Mouse (Mus musculus) intestine, embryonic 15.5 days (tissue): ENCODE results near the gene Ppp1r12a. TPM values are rescaled to one million over a fixed set of nuclear protein-coding genes. Genes with fewer than 3 reads are reported as not detected.

Experiments used
- ATAC-seq: fragments of 200-750 bp; cut with Nextera tagmentation; 2 replicates; pipeline ENCODE4 v1.8.0; 2017; ENCODE audit warnings: moderate TSS enrichment, moderate library complexity
- H3K27ac ChIP-seq: fragments of 300-500 bp; sonication (generic); 2 replicates; pipeline ENCODE4 v1.5.1; 2015; ENCODE audit warnings: mild to moderate bottlenecking, inconsistent platforms
- H3K27me3 ChIP-seq: fragments of 300-500 bp; sonication (generic); replicated peaks from 2 replicates; pipeline ENCODE4 v1.6.1; 2015; ENCODE audit warnings: inconsistent platforms
- H3K36me3 ChIP-seq: fragments of 300-500 bp; sonication (generic); 2 replicates; pipeline ENCODE4 v1.6.1; 2015; ENCODE audit warnings: inconsistent platforms
- H3K4me1 ChIP-seq: fragments of 300-500 bp; sonication (generic); replicated peaks from 2 replicates; pipeline ENCODE4 v1.6.1; 2015; ENCODE audit warnings: inconsistent platforms
- H3K4me2 ChIP-seq: fragments of 300-500 bp; sonication (generic); replicated peaks from 2 replicates; pipeline ENCODE4 v1.6.1; 2015; ENCODE audit warnings: mild to moderate bottlenecking, inconsistent platforms
- H3K4me3 ChIP-seq: fragments of 300-500 bp; sonication (generic); replicated peaks from 2 replicates; pipeline ENCODE4 v1.5.1; 2015; ENCODE audit warnings: inconsistent platforms
- H3K9ac ChIP-seq: fragments of 300-500 bp; sonication (generic); 2 replicates; pipeline ENCODE4 v1.6.1; 2015; ENCODE audit warnings: inconsistent platforms
- H3K9me3 ChIP-seq: fragments of 300-500 bp; sonication (generic); 2 replicates; pipeline ENCODE4 v1.6.1; 2016; ENCODE audit warnings: inconsistent platforms
- WGBS: fragments of 180-500 bp; shearing (Covaris S2); methylation state at CpG from one replicate; pipeline ENCODE4 v1.1.7; 2015; 5-methylcytosine and 5-hydroxymethylcytosine counted together
- polyA plus RNA-seq: library from polyadenylated mRNA; unstranded; fragments of >200 nt; fragmentation: Nextera tagmentation; extraction: Ambion mirVana; gene quantifications from 2 replicates; pipeline ENCODE4 v1.2.1, GENCODE M21; 2015

Gene Ppp1r12a
- polyA plus RNA-seq, 1 experiment from 2014 or later = 105 TPM

- 48% methylated on average over 11 of the region's 11 CpGs for WGBS
- no peak overlapping the region for H3K27ac ChIP-seq
- no peak overlapping the region for H3K9ac ChIP-seq
- H3K4me3 ChIP-seq = no peak overlapping the region
- H3K27me3 ChIP-seq = no peaks in the 10 kb centered on the region
- no peak overlapping the region for H3K4me2 ChIP-seq
- no peaks in the 10 kb centered on the region for H3K36me3 ChIP-seq
- no peaks in the 10 kb centered on the region for H3K4me1 ChIP-seq
- ATAC-seq = peak; percentile 80
- H3K9me3 ChIP-seq = no peaks in the 10 kb centered on the region
Measured at GRCm38 (mm10) chr10:108299828-108300227, 137.8 kb downstream of the Ppp1r12a start.

- no peaks in the 10 kb centered on the region for H3K27me3 ChIP-seq
- no peaks in the 10 kb centered on the region for H3K9me3 ChIP-seq
- peak; percentile 74 for ATAC-seq
- no peak overlapping the region for H3K27ac ChIP-seq
- WGBS = 11% methylated on average over 19 of the region's 19 CpGs
- H3K4me3 ChIP-seq = no peak overlapping the region
- no peaks in the 10 kb centered on the region for H3K4me1 ChIP-seq
- peak overlapping the region; percentile 40 for H3K4me2 ChIP-seq
- no peaks in the 10 kb centered on the region for H3K36me3 ChIP-seq
- no peak overlapping the region for H3K9ac ChIP-seq
Measured at GRCm38 (mm10) chr10:108300843-108301242, 138.8 kb downstream of the Ppp1r12a start.

DNA sequence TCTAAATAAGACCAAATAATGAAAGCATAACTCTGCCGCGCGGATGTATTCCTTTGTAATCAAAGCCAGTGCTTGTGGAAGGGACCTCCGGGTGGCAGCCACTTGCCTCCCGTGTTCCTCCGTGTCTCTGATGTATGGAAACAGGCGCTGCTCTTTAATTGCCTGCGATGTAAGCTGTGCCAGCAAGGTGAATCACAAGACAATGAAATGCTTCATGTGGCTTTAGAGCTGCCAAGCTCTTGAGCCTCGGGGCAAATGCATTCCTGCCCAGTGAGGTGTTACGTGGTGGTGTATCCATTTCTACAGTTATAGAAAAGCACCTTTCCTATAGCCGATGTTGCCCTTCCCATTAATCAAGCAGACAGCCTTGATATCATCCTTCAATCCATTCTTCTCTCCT, 145.8 kb downstream of the Ppp1r12a start:
- H3K9me3 ChIP-seq = no peaks in the 10 kb centered on the region
- WGBS = 79% methylated on average over 11 of the region's 11 CpGs
- no peak overlapping the region for H3K9ac ChIP-seq
- H3K4me1 ChIP-seq = no peaks in the 10 kb centered on the region
- ATAC-seq = no peak
- no peak overlapping the region for H3K4me2 ChIP-seq
- H3K27me3 ChIP-seq = no peaks in the 10 kb centered on the region
- no peaks in the 10 kb centered on the region for H3K36me3 ChIP-seq
- no peak overlapping the region for H3K27ac ChIP-seq
- H3K4me3 ChIP-seq = no peak overlapping the region

DNA sequence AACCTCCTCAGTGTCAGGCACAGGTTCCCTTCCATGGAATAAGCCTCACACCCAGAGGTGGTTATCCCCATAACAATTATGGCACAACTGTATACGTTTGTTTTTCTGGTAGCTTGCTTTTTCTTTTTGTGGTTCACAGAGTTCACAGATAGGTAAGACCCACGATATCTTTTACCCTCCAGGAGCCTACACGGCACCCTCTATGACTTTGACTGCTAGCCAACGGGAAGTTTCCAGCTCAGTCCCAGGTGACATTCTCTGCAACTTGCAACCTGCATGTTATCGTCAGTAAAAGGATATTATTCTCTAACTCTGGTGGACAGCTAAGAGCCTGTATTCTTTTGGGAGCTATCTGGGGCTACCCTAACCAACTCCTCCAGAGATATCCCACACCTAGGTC, 148.2 kb downstream of the Ppp1r12a start:
- 89% methylated on average over 5 of the region's 5 CpGs for WGBS
- no peak for ATAC-seq

DNA sequence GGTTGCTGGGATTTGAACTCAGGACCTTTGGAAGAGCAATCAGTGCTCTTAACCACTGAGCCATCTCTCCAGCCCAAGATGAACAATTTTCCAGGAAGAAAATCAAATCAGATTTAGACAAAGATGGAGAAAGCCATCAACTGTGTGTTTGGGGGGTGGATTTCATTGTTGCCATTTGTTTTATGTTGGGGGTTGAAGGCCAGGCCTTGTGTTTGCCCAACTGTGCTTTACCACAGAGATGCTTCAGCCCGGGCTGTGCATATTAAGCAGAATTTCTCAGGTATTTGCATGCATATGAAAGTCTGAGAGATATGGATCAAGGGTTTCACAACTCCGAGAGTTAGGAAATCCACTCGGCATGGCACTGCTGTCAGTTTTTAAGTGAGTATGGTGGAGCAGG, 149.4 kb downstream of the Ppp1r12a start:
- Histone ChIP-seq H3K4me2 (no peak overlapping the region), H3K9ac (no peak overlapping the region), H3K36me3 (no peaks in the 10 kb centered on the region), H3K9me3 (no peaks in the 10 kb centered on the region), H3K4me3 (no peak overlapping the region), H3K4me1 (no peaks in the 10 kb centered on the region), H3K27me3 (no peaks in the 10 kb centered on the region), H3K27ac (no peak overlapping the region)
- no peak for ATAC-seq
- WGBS = 90% methylated on average over 3 of the region's 3 CpGs

More for the DNA sequence above, 148.2 kb downstream of the Ppp1r12a start:
- no peaks in the 10 kb centered on the region for H3K9me3 ChIP-seq
- no peaks in the 10 kb centered on the region for H3K4me1 ChIP-seq
- no peak overlapping the region for H3K27ac ChIP-seq
- no peaks in the 10 kb centered on the region for H3K36me3 ChIP-seq
- H3K9ac ChIP-seq = no peak overlapping the region
- no peak overlapping the region for H3K4me2 ChIP-seq
- H3K27me3 ChIP-seq = no peaks in the 10 kb centered on the region
- no peak overlapping the region for H3K4me3 ChIP-seq

DNA sequence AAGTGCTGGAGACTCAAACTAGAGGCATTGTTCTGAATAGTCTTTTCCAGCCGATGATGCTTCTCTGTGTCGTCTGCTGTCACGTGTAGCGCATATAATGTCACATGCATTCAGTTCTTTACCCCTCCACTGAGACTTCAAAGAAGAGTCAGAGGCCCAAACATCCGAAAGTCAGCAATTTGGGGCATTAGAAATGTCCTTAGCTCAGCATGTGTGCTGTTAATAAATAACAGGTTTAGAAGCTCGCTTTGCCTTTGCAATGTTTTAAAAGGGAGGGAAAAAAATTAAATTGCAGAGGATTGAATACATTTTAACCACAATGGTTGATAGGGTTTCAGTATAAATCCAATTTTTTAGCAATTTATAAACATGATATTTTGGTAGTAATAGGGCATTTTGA, 151.9 kb downstream of the Ppp1r12a start:
- no peaks in the 10 kb centered on the region for H3K9me3 ChIP-seq
- no peak overlapping the region for H3K27ac ChIP-seq
- no peak overlapping the region for H3K9ac ChIP-seq
- WGBS = 72% methylated on average over 6 of the region's 6 CpGs
- H3K36me3 ChIP-seq = no peaks in the 10 kb centered on the region
- H3K4me3 ChIP-seq = no peak overlapping the region
- no peaks in the 10 kb centered on the region for H3K4me1 ChIP-seq
- H3K27me3 ChIP-seq = no peaks in the 10 kb centered on the region
- ATAC-seq = no peak
- no peak overlapping the region for H3K4me2 ChIP-seq

DNA sequence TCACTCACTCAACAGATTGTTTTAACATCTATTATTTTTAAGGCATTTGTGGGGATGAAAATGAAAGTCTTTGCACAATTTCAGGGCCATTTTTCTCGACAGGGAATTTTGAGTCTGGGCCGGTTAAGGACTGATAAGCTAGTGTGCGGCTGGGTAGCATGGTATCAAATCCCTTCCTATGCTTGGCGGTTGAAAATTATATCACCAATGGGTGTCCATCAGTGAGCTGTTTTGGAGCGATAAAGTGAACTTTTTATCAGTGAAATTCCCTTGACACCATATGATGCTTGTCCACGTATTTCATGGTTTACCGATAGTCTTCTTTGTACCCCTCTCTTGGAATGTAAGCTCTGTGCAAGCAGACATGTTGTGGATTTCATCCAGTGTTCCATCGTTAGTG, 152.4 kb downstream of the Ppp1r12a start:
- no peak overlapping the region for H3K4me2 ChIP-seq
- H3K36me3 ChIP-seq = no peaks in the 10 kb centered on the region
- ATAC-seq = no peak
- no peak overlapping the region for H3K9ac ChIP-seq
- H3K27ac ChIP-seq = no peak overlapping the region
- H3K4me3 ChIP-seq = no peak overlapping the region
- H3K4me1 ChIP-seq = no peaks in the 10 kb centered on the region
- no peaks in the 10 kb centered on the region for H3K27me3 ChIP-seq
- WGBS = 84% methylated on average over 8 of the region's 8 CpGs
- no peaks in the 10 kb centered on the region for H3K9me3 ChIP-seq

DNA sequence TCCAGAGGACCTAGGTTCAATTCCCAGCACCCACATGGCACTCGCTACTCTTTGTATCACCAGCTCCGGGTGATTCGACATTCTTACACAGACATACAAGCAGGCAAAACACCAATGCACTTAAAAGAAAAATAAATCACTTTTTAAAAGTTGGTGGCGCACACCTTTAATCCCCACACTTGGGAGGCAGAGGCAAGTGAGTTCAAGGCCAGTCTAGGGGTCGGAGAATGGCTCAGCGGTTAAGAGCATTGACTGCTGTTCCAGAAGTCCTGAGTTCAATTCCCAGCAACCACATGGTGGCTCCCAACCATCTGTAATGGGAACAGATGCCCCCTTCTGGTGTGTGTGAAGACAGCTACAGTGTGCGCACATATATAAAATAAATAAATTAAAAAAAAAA, 153.2 kb downstream of the Ppp1r12a start:
- WGBS = 92% methylated on average over 7 of the region's 7 CpGs

GRCm38 (mm10) chr10:108328356-108328755, 166.4 kb downstream of the Ppp1r12a start:
- Histone ChIP-seq H3K9ac (no peak overlapping the region), H3K9me3 (no peaks in the 10 kb centered on the region), H3K4me1 (no peaks in the 10 kb centered on the region), H3K36me3 (no peaks in the 10 kb centered on the region), H3K4me3 (no peak overlapping the region), H3K27me3 (no peaks in the 10 kb centered on the region), H3K4me2 (no peak overlapping the region), H3K27ac (no peak overlapping the region)
- ATAC-seq = no peak
- WGBS = 91% methylated on average over 7 of the region's 7 CpGs

More for the DNA sequence above, 153.2 kb downstream of the Ppp1r12a start:
- Histone ChIP-seq H3K4me2 (no peak overlapping the region), H3K27me3 (no peaks in the 10 kb centered on the region), H3K9ac (no peak overlapping the region), H3K4me1 (no peaks in the 10 kb centered on the region), H3K36me3 (no peaks in the 10 kb centered on the region), H3K9me3 (no peaks in the 10 kb centered on the region), H3K4me3 (no peak overlapping the region), H3K27ac (no peak overlapping the region)
- ATAC-seq = no peak

DNA sequence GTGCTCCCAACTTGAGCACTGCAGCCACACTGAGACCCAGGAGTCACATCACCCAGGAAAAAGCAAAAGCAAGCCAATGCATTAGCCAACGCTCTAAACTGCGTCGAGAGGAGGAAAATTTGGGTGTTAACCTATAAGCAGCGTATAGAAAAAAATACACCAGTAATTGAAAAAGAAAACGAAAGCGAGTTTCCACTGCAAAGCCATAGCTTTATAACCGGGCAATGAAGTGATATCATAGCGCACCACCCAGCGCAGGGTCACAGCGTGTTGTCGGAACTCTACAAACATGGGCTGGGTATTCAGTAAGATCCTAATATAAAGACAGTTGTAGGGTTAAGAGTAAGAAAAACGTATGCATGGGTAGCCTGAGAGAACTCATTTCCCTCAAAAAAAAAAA, 167.0 kb downstream of the Ppp1r12a start:
- 67% methylated on average over 12 of the region's 12 CpGs for WGBS

DNA sequence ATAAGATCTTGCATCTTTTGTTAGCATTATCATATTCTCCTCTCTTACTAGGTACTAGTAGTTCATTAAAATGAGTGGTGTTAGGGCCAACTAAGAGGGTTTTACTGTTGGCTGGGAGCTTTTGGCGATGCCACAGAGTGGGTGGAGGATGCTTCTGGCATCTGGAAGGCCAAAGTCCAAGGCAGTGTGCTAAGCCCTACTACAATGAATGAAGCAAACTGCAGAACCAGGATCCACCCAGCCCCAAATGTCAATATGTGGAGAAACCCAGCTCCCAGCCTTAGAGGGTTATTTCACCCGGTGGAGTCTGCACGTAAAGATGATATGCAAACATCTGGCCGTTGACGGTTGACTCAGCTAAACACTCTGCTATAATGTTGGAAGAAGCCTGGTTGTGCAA, 167.8 kb downstream of the Ppp1r12a start:
- WGBS = 45% methylated on average over 5 of the region's 5 CpGs
- Histone ChIP-seq H3K27ac (no peak overlapping the region), H3K4me3 (no peak overlapping the region)

More for the DNA sequence above, 167.0 kb downstream of the Ppp1r12a start:
- Histone ChIP-seq H3K9me3 (no peaks in the 10 kb centered on the region), H3K4me1 (0 out of 2 replicates have a peak, but pooled peaks cover 3% of the 10 kb centered on the region), H3K4me2 (0 out of 2 replicates have a peak overlapping the region, but pooled peaks have one; percentile 9), H3K36me3 (no peaks in the 10 kb centered on the region), H3K27me3 (no peaks in the 10 kb centered on the region), H3K4me3 (no peak overlapping the region), H3K27ac (no peak overlapping the region), H3K9ac (no peak overlapping the region)
- ATAC-seq = no peak

GRCm38 (mm10) chr10:108330964-108331363, 169.0 kb downstream of the Ppp1r12a start:
- no peaks in the 10 kb centered on the region for H3K27me3 ChIP-seq
- no peaks in the 10 kb centered on the region for H3K9me3 ChIP-seq
- H3K4me2 ChIP-seq = peak overlapping the region; percentile 85
- WGBS = 9% methylated on average over 10 of the region's 10 CpGs
- H3K9ac ChIP-seq = no peak overlapping the region
- 0 out of 2 replicates have a peak, but pooled peaks cover 3% of the 10 kb centered on the region for H3K4me1 ChIP-seq
- no peaks in the 10 kb centered on the region for H3K36me3 ChIP-seq
- no peak overlapping the region for H3K27ac ChIP-seq
- no peak overlapping the region for H3K4me3 ChIP-seq
- no peak for ATAC-seq

More for the DNA sequence above, 167.8 kb downstream of the Ppp1r12a start:
- Histone ChIP-seq H3K36me3 (no peaks in the 10 kb centered on the region), H3K4me1 (0 out of 2 replicates have a peak, but pooled peaks cover 3% of the 10 kb centered on the region), H3K9me3 (no peaks in the 10 kb centered on the region), H3K4me2 (no peak overlapping the region), H3K9ac (no peak overlapping the region), H3K27me3 (no peaks in the 10 kb centered on the region)
- ATAC-seq = peak; percentile 9; the same call in 1 of the 2 replicates

- peak within 1 kb of the TSS; percentile 85 for H3K4me2 ChIP-seq
- 0 out of 2 replicates have a peak, but pooled peaks cover 9% of the 10 kb centered on the region for H3K4me1 ChIP-seq
- H3K36me3 ChIP-seq = no peaks in the 10 kb centered on the region
- H3K9me3 ChIP-seq = no peaks in the 10 kb centered on the region
- H3K9ac ChIP-seq = peak within 1 kb of the TSS; percentile 82
- H3K4me3 ChIP-seq = peak within 1 kb of the TSS; percentile 87
- H3K27ac ChIP-seq = peak within 1 kb of the TSS; percentile 90
- H3K27me3 ChIP-seq = no peaks in the 10 kb centered on the region
- peak; percentile 95 for ATAC-seq
- WGBS = under 1% methylated on average over 81 of the region's 85 CpGs
Measured at GRCm38 (mm10) chr10:108331784-108332561, 170.0 kb downstream of the Ppp1r12a start, which contains the start of gene Pawr. Gene Pawr (plus strand): TSS chr10:108332121.
